Mouse (Mus musculus) hindbrain, embryonic 15.5 days (tissue): Measurements from ENCODE around the gene Ppp1r13l. TPM values are rescaled to one million over a fixed set of nuclear protein-coding genes. Genes with fewer than 3 reads are reported as not detected.

ENCODE experiments used
- ATAC-seq: fragments of 200-750 bp; cut with Nextera tagmentation; 2 replicates; pipeline ENCODE4 v1.8.0; 2017; ENCODE audit warnings: low read depth, moderate number of reproducible peaks, moderate TSS enrichment; ENCODE audit not compliant: low FRiP score
- H3K27ac ChIP-seq: fragments of 300-500 bp; sonication (generic); replicated peaks from 2 replicates; pipeline ENCODE4 v1.5.1; 2015; ENCODE audit warnings: mild to moderate bottlenecking, inconsistent platforms
- H3K27me3 ChIP-seq: fragments of 300-500 bp; sonication (generic); 2 replicates; pipeline ENCODE4 v1.6.1; 2015; ENCODE audit warnings: control low read depth, inconsistent platforms
- H3K36me3 ChIP-seq: fragments of 300-500 bp; sonication (generic); 2 replicates; pipeline ENCODE4 v1.6.1; 2015; ENCODE audit warnings: control low read depth, inconsistent platforms
- H3K4me1 ChIP-seq: fragments of 300-500 bp; sonication (generic); replicated peaks from 2 replicates; pipeline ENCODE4 v1.6.1; 2015; ENCODE audit warnings: control low read depth, inconsistent platforms
- H3K4me2 ChIP-seq: fragments of 300-500 bp; sonication (generic); 2 replicates; pipeline ENCODE4 v1.6.1; 2015; ENCODE audit warnings: moderate library complexity, mild to moderate bottlenecking, inconsistent platforms
- H3K4me3 ChIP-seq: fragments of 300-500 bp; sonication (generic); 2 replicates; pipeline ENCODE4 v1.5.1; 2015; ENCODE audit warnings: mild to moderate bottlenecking, inconsistent platforms
- H3K9ac ChIP-seq: fragments of 300-500 bp; sonication (generic); 2 replicates; pipeline ENCODE4 v1.6.1; 2015; ENCODE audit warnings: inconsistent platforms
- H3K9me3 ChIP-seq: fragments of 300-500 bp; sonication (generic); 2 replicates; pipeline ENCODE4 v1.6.1; 2016; ENCODE audit warnings: control low read depth, inconsistent platforms
- WGBS: fragments of 180-500 bp; shearing (Covaris S2); methylation state at CpG from one replicate; pipeline ENCODE4 v1.1.7; 2015; 5-methylcytosine and 5-hydroxymethylcytosine counted together
- polyA plus RNA-seq: library from polyadenylated mRNA; unstranded; fragments of >200 nt; fragmentation: Nextera tagmentation; extraction: Ambion mirVana; gene quantifications from 2 replicates; pipeline ENCODE4 v1.2.1, GENCODE M21; 2015

The Ppp1r13l gene
- polyA plus RNA-seq, 1 experiment from 2014 or later = 3.0 TPM

DNA sequence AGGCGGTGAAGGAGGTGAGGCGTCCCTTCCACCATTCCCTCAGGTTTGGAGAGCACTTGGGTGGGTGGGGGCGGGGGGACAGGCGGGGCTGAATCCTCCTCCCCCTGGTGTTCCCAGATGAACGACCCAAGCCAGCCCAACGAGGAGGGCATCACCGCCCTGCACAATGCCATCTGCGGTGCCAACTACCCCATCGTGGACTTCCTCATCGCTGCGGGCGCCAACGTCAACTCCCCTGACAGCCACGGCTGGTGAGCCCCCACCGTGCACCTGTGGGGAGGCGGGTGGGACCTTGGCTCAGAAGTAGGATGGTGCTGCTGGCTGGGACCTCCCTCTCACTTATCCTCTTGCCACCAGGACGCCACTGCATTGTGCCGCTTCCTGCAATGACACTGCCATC, 15.8 kb downstream of the Ppp1r13l start:
- H3K27me3 ChIP-seq = no peaks in the 10 kb centered on the region
- no peak overlapping the region for H3K4me3 ChIP-seq
- 81% methylated on average over 18 of the region's 18 CpGs for WGBS
- ATAC-seq = no peak
- no peak overlapping the region for H3K4me2 ChIP-seq
- H3K4me1 ChIP-seq = no peaks in the 10 kb centered on the region
- H3K9ac ChIP-seq = no peak overlapping the region
- no peak overlapping the region for H3K27ac ChIP-seq
- H3K36me3 ChIP-seq = no peaks in the 10 kb centered on the region
- H3K9me3 ChIP-seq = no peaks in the 10 kb centered on the region

DNA sequence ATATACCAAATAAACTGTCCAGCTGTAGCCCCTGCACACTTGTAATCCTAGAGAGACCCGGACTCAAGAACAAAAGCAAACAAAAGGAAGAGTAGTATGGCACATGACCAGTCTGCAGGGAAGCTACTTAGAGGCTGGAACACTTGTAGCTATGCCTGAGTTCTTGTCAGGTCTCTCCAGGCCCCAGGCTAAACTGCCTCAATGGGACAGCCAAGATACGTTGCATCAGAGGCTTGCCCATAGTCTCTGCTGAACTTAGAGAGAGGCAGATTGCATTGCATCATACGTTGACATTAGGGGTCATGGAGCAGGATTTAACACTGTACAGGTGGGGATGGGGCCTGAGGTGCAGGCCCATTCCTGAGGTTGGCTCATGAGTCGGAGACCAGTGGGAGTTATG, 16.5 kb downstream of the Ppp1r13l start:
- Histone ChIP-seq H3K4me3 (no peak overlapping the region), H3K36me3 (no peaks in the 10 kb centered on the region), H3K27ac (no peak overlapping the region), H3K9me3 (no peaks in the 10 kb centered on the region), H3K9ac (no peak overlapping the region), H3K27me3 (no peaks in the 10 kb centered on the region), H3K4me1 (no peaks in the 10 kb centered on the region), H3K4me2 (no peak overlapping the region)
- 86% methylated on average over 4 of the region's 4 CpGs for whole genome bisulfite sequencing
- no peak for ATAC-seq

DNA sequence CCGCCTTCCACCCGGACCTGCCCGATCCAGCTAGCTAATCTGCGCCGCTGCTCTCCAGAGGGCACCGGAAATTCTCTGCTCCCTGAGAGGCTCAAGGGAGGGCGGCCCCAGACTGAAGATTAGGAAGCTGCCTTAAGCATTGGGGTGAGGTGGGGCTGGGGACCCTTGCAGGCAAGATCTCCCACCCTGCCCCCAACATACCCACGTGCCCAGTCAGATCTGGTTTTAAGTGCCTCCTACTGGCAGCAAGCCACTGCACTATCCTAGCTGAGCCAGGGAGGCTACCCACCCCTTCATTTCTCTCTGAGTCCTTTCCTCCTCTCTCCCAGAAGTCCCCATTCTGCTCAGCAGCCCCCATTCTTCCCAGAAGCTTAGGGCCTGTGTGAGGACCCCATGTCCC, 18.5 kb downstream of the Ppp1r13l start:
- 74% methylated on average over 8 of the region's 8 CpGs for WGBS
- H3K27ac ChIP-seq = no peak overlapping the region

DNA sequence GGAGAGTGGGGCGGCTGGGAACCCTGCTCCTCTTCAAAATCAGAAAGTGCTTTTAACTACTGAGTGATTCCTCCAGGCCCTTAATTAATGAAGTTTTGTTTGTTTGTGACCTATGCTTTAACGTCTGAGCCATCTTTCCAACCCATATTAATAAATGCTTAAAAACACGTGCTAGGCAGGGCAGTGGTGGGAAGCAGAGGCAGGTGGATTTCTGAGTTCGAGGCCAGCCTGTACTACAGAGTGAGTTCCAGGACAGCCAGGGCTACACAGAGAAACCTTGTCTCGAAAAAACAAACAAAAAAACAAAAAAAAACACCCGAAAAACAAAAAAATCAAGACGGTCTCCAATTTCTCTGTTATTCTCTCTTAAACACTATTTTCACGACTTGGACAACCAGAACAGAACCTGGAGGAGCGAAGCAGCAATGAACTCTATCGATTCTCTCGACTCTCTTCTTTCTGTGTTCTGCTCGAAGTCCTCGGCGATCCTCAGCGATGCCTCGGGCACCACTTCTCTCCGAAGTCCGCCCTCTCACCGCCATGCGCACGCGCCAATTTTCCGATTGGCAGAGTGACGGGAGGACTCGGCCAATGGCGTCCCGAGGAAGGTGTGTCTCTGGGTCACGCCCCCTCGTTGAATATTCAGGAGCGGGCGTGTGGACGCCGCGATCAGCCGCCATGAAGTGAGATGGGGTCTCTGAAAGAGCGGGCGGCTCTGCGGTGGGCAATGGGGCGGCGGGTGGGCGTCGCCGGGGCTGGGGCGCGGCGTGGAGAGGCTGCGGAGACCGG, 22.0 kb downstream of the Ppp1r13l start, which contains the start of gene Ercc2:
TSS of gene Ercc2 (plus strand) at position 634 of the 789 bp plus-strand sequence.
- 7% methylated on average over 46 of the region's 48 CpGs for WGBS

More for the DNA sequence above, 18.5 kb downstream of the Ppp1r13l start:
- Histone ChIP-seq H3K4me2 (no peak overlapping the region), H3K9ac (no peak overlapping the region), H3K4me3 (no peak overlapping the region), H3K36me3 (no peaks in the 10 kb centered on the region), H3K9me3 (no peaks in the 10 kb centered on the region), H3K4me1 (peaks cover 6% of the 10 kb centered on the region), H3K27me3 (no peaks in the 10 kb centered on the region)
- no peak for ATAC-seq

DNA sequence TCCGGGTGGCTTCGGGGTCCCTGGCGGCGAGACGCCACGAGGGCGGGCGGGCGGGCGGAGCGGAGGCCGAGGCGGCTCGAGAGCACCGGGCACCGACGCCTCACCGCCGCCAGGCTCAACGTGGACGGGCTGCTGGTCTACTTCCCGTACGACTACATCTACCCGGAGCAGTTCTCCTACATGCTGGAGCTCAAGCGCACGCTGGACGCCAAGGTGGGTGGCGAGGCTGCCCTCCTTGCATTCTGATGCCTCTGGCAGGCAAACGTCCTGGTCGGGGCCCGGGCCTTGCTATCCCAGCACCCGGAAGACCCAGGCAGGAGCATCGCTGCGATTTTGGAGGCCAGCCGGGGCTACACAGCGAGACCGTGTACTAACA, 22.6 kb downstream of the Ppp1r13l start:
- peak overlapping the region; percentile 82 for H3K9ac ChIP-seq
- no peaks in the 10 kb centered on the region for H3K9me3 ChIP-seq
- H3K4me1 ChIP-seq = peaks cover 17% of the 10 kb centered on the region
- peak; percentile 64 for ATAC-seq
- peak overlapping the region; percentile 93 for H3K4me3 ChIP-seq
- peaks cover 23% of the 10 kb centered on the region for H3K36me3 ChIP-seq
- no peaks in the 10 kb centered on the region for H3K27me3 ChIP-seq
- WGBS = under 1% methylated on average over 28 of the region's 37 CpGs
- peak overlapping the region; percentile 58 for H3K4me2 ChIP-seq
- peak overlapping the region; percentile 71 for H3K27ac ChIP-seq

More for the DNA sequence above, 22.0 kb downstream of the Ppp1r13l start, which contains the start of gene Ercc2:
- H3K36me3 ChIP-seq = peaks cover 19% of the 10 kb centered on the region
- no peaks in the 10 kb centered on the region for H3K9me3 ChIP-seq
- H3K4me2 ChIP-seq = peak within 1 kb of the TSS; percentile 58
- H3K27me3 ChIP-seq = no peaks in the 10 kb centered on the region
- peak within 1 kb of the TSS; percentile 93 for H3K4me3 ChIP-seq
- peak within 1 kb of the TSS; percentile 71 for H3K27ac ChIP-seq
- ATAC-seq = peak; percentile 95
- peak within 1 kb of the TSS; percentile 82 for H3K9ac ChIP-seq
- peaks cover 17% of the 10 kb centered on the region for H3K4me1 ChIP-seq

DNA sequence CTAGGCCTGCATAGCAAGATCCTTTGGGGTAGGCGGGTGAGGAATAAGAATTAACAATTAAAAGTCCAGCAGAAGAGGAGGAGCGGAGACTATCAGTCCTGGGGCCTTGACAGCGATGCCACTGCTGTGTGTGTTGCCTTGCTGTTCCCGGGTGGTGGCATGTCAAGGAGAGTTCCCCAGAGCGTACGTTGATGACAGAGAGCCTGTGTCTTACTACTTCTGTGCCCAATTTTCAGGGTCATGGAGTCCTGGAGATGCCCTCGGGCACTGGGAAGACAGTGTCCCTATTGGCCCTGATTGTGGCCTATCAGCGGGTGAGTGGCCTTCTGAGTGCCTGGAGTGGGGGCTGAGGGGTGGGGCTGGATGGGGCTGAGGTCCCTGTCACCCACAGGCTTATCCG, 24.2 kb downstream of the Ppp1r13l start:
- Histone ChIP-seq H3K36me3 (peaks cover 33% of the 10 kb centered on the region), H3K27me3 (no peaks in the 10 kb centered on the region), H3K4me1 (peaks cover 17% of the 10 kb centered on the region), H3K4me3 (no peak overlapping the region), H3K9me3 (no peaks in the 10 kb centered on the region), H3K27ac (no peak overlapping the region), H3K4me2 (0 out of 2 replicates have a peak overlapping the region, but pooled peaks have one; percentile 58), H3K9ac (no peak overlapping the region)
- WGBS = 84% methylated on average over 9 of the region's 9 CpGs
- no peak for ATAC-seq

DNA sequence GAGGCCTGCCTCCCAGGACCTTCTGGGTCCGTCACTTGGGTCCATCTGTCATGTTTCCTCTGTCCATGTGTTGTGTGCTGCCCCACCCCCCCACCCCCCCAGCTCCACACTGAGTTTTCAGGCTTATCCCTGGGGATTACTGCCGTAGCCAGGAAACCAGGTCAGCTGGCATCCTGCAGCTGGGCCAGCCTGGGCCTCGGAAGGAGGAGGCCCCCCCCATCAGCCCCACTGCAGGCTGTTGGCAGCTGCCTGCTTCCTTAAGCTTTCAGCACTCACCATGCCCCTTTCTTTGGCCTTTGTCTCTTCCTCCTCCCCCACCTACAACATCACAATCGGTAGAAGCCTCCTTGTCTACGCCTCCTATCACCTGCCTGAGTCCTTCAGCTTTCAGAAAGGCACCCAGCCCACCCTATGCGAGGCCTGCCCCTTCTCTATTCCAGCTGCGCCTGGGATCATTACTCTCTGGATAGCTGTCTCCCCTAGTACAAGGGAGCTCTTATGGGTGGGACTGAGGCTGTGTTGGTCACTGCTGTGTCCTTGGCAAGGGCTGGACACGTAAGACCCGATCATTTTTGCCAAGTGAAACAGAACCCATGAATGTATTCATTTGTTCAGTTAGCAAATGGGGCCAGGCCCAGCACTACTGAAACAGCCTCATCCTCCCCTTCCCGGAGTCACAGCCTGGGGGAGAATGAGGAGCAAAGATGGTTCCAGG, 29.3 kb downstream of the Ppp1r13l start:
- Histone ChIP-seq H3K27me3 (no peaks in the 10 kb centered on the region), H3K36me3 (peaks cover 70% of the 10 kb centered on the region), H3K4me3 (no peak overlapping the region), H3K9me3 (no peaks in the 10 kb centered on the region), H3K4me1 (peaks cover 3% of the 10 kb centered on the region; the same call in 1 of the 2 replicates), H3K9ac (no peak overlapping the region), H3K27ac (no peak overlapping the region), H3K4me2 (no peak overlapping the region)
- 62% methylated on average over 10 of the region's 10 CpGs for WGBS
- ATAC-seq = no peak

DNA sequence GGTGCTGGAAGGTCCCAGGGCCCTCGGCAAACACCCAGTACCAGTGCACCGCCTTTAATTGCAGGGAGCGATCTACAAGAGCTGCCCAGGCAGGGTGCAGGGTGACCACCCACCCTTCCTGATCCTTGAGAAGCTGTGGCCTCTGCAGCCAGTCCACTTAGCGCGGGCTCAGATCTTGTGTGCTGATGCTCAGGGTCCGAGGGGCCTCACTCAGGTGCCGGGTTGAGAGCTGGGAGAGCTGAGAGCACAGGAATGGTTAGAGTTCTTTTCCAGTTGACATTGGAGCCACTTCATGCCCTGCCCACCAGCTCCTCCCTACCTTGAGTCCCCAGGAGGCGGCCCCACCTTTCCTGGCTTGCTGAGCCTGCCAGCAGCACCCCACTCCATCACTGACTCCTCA, 34.9 kb downstream of the Ppp1r13l start:
- 90% methylated on average over 8 of the region's 8 CpGs for WGBS
- no peak overlapping the region for H3K4me3 ChIP-seq

DNA sequence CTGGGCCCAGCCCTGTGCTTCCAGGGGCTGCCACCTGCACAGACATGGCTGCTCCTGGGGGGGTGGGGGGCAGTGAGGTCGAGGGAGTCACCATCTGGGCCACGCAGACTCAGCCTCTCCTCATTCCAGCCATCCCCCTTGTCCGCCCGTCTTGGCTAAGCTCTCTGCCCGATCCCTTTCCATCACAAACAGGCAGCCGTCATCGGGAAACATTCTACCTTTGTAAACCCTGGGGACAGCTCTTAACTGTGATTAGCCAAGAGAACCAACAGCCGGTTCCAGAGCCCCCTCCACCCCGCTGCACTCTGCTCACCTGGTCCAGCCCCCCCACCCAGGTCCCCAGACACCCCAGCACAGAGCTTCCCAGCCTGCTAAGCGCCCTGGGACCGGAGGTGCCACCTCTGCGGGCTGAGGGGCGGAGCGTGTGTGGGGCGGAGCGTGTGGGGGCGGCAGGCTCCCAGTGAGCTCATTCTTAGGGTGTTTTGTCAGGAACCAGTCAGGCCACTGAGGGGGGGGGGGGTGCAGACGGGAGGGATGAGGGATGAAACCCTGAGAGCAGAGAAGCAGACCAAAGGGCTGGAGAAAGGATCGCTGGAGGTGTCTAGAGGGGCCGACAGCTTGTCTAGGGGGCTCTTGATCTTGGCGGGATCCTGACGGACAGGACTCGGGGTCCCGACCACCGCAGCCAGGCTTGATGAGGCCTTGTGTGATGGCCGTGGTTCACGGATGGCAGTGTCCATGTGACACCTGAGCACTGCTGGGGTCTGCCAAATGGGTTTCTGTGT, 40.1 kb downstream of the Ppp1r13l start:
- 4% methylated on average over 26 of the region's 27 CpGs for WGBS
- peak overlapping the region; percentile 6; the same call in 1 of the 2 replicates for H3K4me3 ChIP-seq

More for the DNA sequence above, 34.9 kb downstream of the Ppp1r13l start:
- Histone ChIP-seq H3K9ac (no peak overlapping the region), H3K4me1 (peaks cover 4% of the 10 kb centered on the region; the same call in 1 of the 2 replicates), H3K9me3 (no peaks in the 10 kb centered on the region), H3K4me2 (no peak overlapping the region), H3K27ac (no peak overlapping the region), H3K27me3 (0 out of 2 replicates have a peak, but pooled peaks cover 5% of the 10 kb centered on the region), H3K36me3 (peaks cover 54% of the 10 kb centered on the region)
- ATAC-seq = no peak

DNA sequence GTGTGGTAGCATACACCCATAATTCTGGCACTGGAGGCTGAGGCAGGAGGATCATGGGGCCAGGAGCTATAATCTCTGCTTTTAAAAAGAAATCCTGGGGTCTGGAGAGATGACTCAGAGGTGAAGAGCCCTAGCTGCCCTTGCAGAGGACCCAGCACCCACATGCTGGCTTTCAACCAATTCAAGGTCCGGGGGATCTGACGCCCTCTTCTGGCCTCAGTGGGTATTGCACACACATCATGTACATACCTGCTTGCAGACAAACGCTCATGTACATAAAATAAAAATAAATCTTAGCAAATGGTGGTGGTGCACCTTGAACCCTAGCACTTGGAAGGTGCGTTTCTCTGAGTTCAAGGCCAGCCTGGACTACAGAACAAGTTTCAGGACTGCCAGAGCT, 41.4 kb downstream of the Ppp1r13l start:
- Histone ChIP-seq H3K9ac (no peak overlapping the region), H3K36me3 (no peaks in the 10 kb centered on the region), H3K9me3 (no peaks in the 10 kb centered on the region), H3K27me3 (peaks cover 53% of the 10 kb centered on the region), H3K4me3 (no peak overlapping the region), H3K4me1 (peaks cover 19% of the 10 kb centered on the region), H3K4me2 (no peak overlapping the region), H3K27ac (no peak overlapping the region)
- 81% methylated on average over 4 of the region's 4 CpGs for WGBS
- no peak for ATAC-seq

More for the DNA sequence above, 40.1 kb downstream of the Ppp1r13l start:
- Histone ChIP-seq H3K36me3 (peaks cover 10% of the 10 kb centered on the region), H3K4me1 (peaks cover 16% of the 10 kb centered on the region), H3K9me3 (no peaks in the 10 kb centered on the region), H3K27ac (no peak overlapping the region), H3K4me2 (peak overlapping the region; percentile 43), H3K27me3 (peaks cover 48% of the 10 kb centered on the region), H3K9ac (peak overlapping the region; percentile 2; the same call in 1 of the 2 replicates)
- ATAC-seq = no peak

DNA sequence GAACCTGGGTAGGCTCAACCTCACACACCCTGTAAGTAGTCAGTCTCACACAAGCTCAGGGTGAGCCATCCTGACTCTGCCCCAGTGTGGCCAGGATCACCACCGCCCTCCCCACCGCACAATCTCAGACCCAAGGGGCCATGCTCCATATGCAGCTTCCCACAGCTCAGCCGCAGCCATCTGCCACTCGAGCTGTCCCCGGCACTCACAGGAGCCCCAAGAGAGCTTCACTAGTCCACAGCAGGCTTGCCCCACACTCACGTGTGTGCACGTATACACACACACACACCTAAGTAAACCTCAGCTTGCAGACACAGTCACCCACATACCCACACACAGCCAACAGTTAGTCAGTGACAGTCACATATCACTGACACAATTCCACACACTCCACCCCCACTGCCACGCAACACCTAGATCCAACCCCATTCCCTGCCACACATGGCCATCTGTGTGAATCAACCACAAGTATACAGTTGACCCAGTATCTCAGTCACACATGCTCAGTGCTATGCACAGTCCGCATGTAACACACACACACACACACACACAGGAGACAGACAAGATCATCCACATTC, 43.1 kb downstream of the Ppp1r13l start:
- Histone ChIP-seq H3K27me3 (peaks cover 55% of the 10 kb centered on the region), H3K36me3 (no peaks in the 10 kb centered on the region), H3K4me1 (peaks cover 19% of the 10 kb centered on the region), H3K9ac (no peak overlapping the region), H3K4me2 (no peak overlapping the region), H3K9me3 (no peaks in the 10 kb centered on the region), H3K4me3 (no peak overlapping the region), H3K27ac (no peak overlapping the region)
- 64% methylated on average over 9 of the region's 9 CpGs for WGBS
- ATAC-seq = no peak
